10 mouse cellular contexts compared by ENCODE assay signal in the genomic region with DNA sequence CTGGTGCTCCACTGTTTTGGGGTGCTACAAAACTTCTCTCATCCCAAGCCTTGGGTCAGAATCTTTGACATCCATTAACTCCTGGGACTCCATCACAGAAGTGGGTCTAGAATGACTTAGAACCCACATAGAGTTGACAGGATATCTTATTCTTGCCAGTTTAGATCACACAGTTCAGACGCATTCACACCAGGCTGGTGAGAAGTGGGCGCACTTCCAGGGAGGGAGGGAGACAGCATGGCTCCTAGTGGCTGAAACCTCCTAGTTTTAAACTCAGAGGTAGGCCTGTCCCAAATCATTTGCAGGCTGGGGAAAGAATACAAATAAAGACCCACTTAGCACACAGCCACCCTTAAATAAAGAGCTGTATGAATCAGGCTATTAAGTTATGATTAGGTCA. TPM values are rescaled to one million over a fixed set of nuclear protein-coding genes. Genes with fewer than 3 reads are reported as not detected.
A peak's percentile ranks its signal among the peaks of the same experiment; 100 is the strongest.
DNase-seq lines count a peak whose midpoint lies in the region; ATAC-seq lines count a peak whose summit lies in the region.
"Had no signal": no experiment of that assay in that cellular context is flagged by ENCODE, and none has a peak within 500 bp of the region (broad histone marks: within the 10 kb centered on the region; RNA-seq: fewer than 3 reads in every experiment).

No protein-coding gene starts in this region.

- intact Hi-C loops in heart, postnatal 36 days (cut with DNase I), result no loop called here

- peaks cover 9% of the 10 kb centered on the region for H3K4me1 ChIP-seq in heart, embryonic 16.5 days (ENCODE audit: control insufficient read depth, insufficient read depth, low read length)
- peaks cover 23% of the 10 kb centered on the region for H3K4me1 ChIP-seq in lung, embryonic 15.5 days
- peaks cover 9% of the 10 kb centered on the region for H3K4me1 ChIP-seq in embryonic facial prominence, embryonic 14.5 days (ENCODE audit: control insufficient read depth, insufficient read depth, low read length)
- peaks cover 9% of the 10 kb centered on the region; the same call in 1 of the 2 replicates for H3K4me1 ChIP-seq in forebrain, embryonic 15.5 days

- no peaks in the 10 kb centered on the region for H3K36me3 ChIP-seq in heart, embryonic 16.5 days (ENCODE audit: control insufficient read depth, insufficient read depth)
- H3K36me3 ChIP-seq in lung, embryonic 15.5 days, result no peaks in the 10 kb centered on the region
- 0 out of 2 replicates have a peak, but pooled peaks cover 7% of the 10 kb centered on the region for H3K36me3 ChIP-seq in embryonic facial prominence, embryonic 14.5 days (ENCODE audit: control insufficient read depth, insufficient read depth, low read length)
- H3K36me3 ChIP-seq in forebrain, embryonic 15.5 days, result peaks cover 31% of the 10 kb centered on the region

- no peak for DNase-seq in heart, postnatal 36 days
- DNase-seq in lung, postnatal 25 days (ENCODE audit: low spot score), result no peak
- DNase-seq in embryonic facial prominence, embryonic 14.5 days (ENCODE audit: low spot score), result no peak
- DNase-seq in lung, postnatal 10 days, result peak; percentile 59
- DNase-seq in cerebellum, adult 9-10 months, result no peak

- H3K9ac ChIP-seq in heart, embryonic 16.5 days (ENCODE audit: low read length), result no peak overlapping the region
- H3K9ac ChIP-seq in lung, embryonic 15.5 days, result no peak overlapping the region
- no peak overlapping the region for H3K9ac ChIP-seq in embryonic facial prominence, embryonic 14.5 days (ENCODE audit: low read depth, low read length)
- no peak overlapping the region for H3K9ac ChIP-seq in forebrain, embryonic 15.5 days (replicated peaks)

- WGBS in heart, embryonic 16.5 days, result 66% methylated on average over 2 of the region's 2 CpGs
- WGBS in lung, embryonic 15.5 days, result 43% methylated on average over 2 of the region's 2 CpGs
- WGBS in embryonic facial prominence, embryonic 14.5 days, result 67% methylated on average over 2 of the region's 2 CpGs
- WGBS in forebrain, embryonic 15.5 days, result 71% methylated on average over 2 of the region's 2 CpGs

- H3K4me3 ChIP-seq in heart, embryonic 16.5 days (ENCODE audit: low read length), result no peak overlapping the region
- H3K4me3 ChIP-seq in lung, embryonic 15.5 days, result no peak overlapping the region
- no peak overlapping the region for H3K4me3 ChIP-seq in embryonic facial prominence, embryonic 14.5 days (ENCODE audit: low read depth, low read length)
- no peak overlapping the region for H3K4me3 ChIP-seq in forebrain, embryonic 15.5 days
- H3K4me3 ChIP-seq: megakaryocyte, embryonic 14.5 days had no signal

- H3K9me3 ChIP-seq in heart, embryonic 16.5 days (replicated peaks; ENCODE audit: control insufficient read depth, low read length), result no peaks in the 10 kb centered on the region
- H3K9me3 ChIP-seq in lung, embryonic 15.5 days, result no peaks in the 10 kb centered on the region
- no peaks in the 10 kb centered on the region for H3K9me3 ChIP-seq in embryonic facial prominence, embryonic 14.5 days (ENCODE audit: control insufficient read depth, low read length)
- H3K9me3 ChIP-seq in forebrain, embryonic 15.5 days, result no peaks in the 10 kb centered on the region
- H3K9me3 ChIP-seq: megakaryocyte, embryonic 14.5 days had no signal

- no peak for ATAC-seq in heart, embryonic 16.5 days (replicated peaks; ENCODE audit: extremely low read depth, insufficient read depth, low FRiP score)
- no peak for ATAC-seq in lung, embryonic 15.5 days (ENCODE audit: borderline replicate concordance, extremely low read depth, low FRiP score, low TSS enrichment)
- ATAC-seq in embryonic facial prominence, embryonic 14.5 days (ENCODE audit: low read depth), result no peak
- no peak for ATAC-seq in forebrain, embryonic 15.5 days (replicated peaks)
- ATAC-seq: activated CD4-positive, CD25-positive, alpha-beta regulatory T cell, adult 4 months had no signal

- H3K27me3 ChIP-seq in heart, embryonic 16.5 days (ENCODE audit: control insufficient read depth, insufficient read depth, low read length), result no peaks in the 10 kb centered on the region
- no peaks in the 10 kb centered on the region for H3K27me3 ChIP-seq in lung, embryonic 15.5 days
- H3K27me3 ChIP-seq in embryonic facial prominence, embryonic 14.5 days (replicated peaks; ENCODE audit: control insufficient read depth, insufficient read depth, low read length), result no peaks in the 10 kb centered on the region
- no peaks in the 10 kb centered on the region for H3K27me3 ChIP-seq in forebrain, embryonic 15.5 days

- H3K27ac ChIP-seq in heart, embryonic 16.5 days (ENCODE audit: low read length), result 0 out of 2 replicates have a peak overlapping the region, but pooled peaks have one; percentile 19
- H3K27ac ChIP-seq in lung, embryonic 15.5 days, result peak overlapping the region; percentile 74
- peak overlapping the region; percentile 44 for H3K27ac ChIP-seq in embryonic facial prominence, embryonic 14.5 days (replicated peaks; ENCODE audit: low read depth, low read length)
- no peak overlapping the region; the same call in 1 of the 2 replicates for H3K27ac ChIP-seq in forebrain, embryonic 15.5 days (replicated peaks)

- H3K4me2 ChIP-seq in heart, embryonic 16.5 days (ENCODE audit: low read depth, low read length), result no peak overlapping the region
- H3K4me2 ChIP-seq in lung, embryonic 15.5 days, result no peak overlapping the region; the same call in 1 of the 2 replicates
- peak overlapping the region; percentile 2; the same call in 1 of the 2 replicates for H3K4me2 ChIP-seq in embryonic facial prominence, embryonic 14.5 days (ENCODE audit: low read depth, low read length)
- no peak overlapping the region for H3K4me2 ChIP-seq in forebrain, embryonic 15.5 days (replicated peaks)

RNA-seq across cellular contexts. Expression of a gene that starts 22.6 kb away (rescaled TPM):
- 16.0 and 19.2 TPM in 2 replicates for polyA plus RNA-seq in heart, embryonic 16.5 days (2015; fragmentation: Nextera tagmentation; extraction: Ambion mirVana)
- total RNA-seq in heart, postnatal 36 days (2021), result 10 to 100 TPM; 11.9 to 13.4 TPM
- 24.1 and 27.3 TPM in 2 replicates for polyA plus RNA-seq in lung, embryonic 15.5 days (2015; fragmentation: Nextera tagmentation; extraction: Ambion mirVana)
- polyA plus RNA-seq in embryonic facial prominence, embryonic 14.5 days (2014; fragmentation: Nextera tagmentation; extraction: Ambion mirVana), result 17.4 and 22.6 TPM in 2 replicates
- 30.0 and 33.6 TPM in 2 replicates for polyA plus RNA-seq in forebrain, embryonic 15.5 days (2015; fragmentation: Nextera tagmentation; extraction: Ambion mirVana)

RNA-seq across cellular contexts. Expression of a gene that starts 25.4 kb away (rescaled TPM):
- polyA plus RNA-seq in heart, embryonic 16.5 days (2015; fragmentation: Nextera tagmentation; extraction: Ambion mirVana), result 3.3 and 5.6 TPM in 2 replicates
- 10 to 100 TPM; 10.8 to 13.3 TPM for total RNA-seq in heart, postnatal 36 days (2021)
- polyA plus RNA-seq in lung, embryonic 15.5 days (2015; fragmentation: Nextera tagmentation; extraction: Ambion mirVana), result 3.8 and 4.3 TPM in 2 replicates
- polyA plus RNA-seq in embryonic facial prominence, embryonic 14.5 days (2014; fragmentation: Nextera tagmentation; extraction: Ambion mirVana), result 8.3 and 10.1 TPM in 2 replicates
- 50.4 and 51.3 TPM in 2 replicates for polyA plus RNA-seq in forebrain, embryonic 15.5 days (2015; fragmentation: Nextera tagmentation; extraction: Ambion mirVana)

RNA-seq across cellular contexts. Expression of a gene that starts 40.8 kb away (rescaled TPM):
- 223 and 247 TPM in 2 replicates for polyA plus RNA-seq in heart, embryonic 16.5 days (2015; fragmentation: Nextera tagmentation; extraction: Ambion mirVana)
- total RNA-seq in heart, postnatal 36 days (2021), result 100 to 1,000 TPM; 161 to 177 TPM
- polyA plus RNA-seq in lung, embryonic 15.5 days (2015; fragmentation: Nextera tagmentation; extraction: Ambion mirVana), result 208 and 209 TPM in 2 replicates
- polyA plus RNA-seq in embryonic facial prominence, embryonic 14.5 days (2014; fragmentation: Nextera tagmentation; extraction: Ambion mirVana), result 185 and 189 TPM in 2 replicates
- 155 and 161 TPM in 2 replicates for polyA plus RNA-seq in forebrain, embryonic 15.5 days (2015; fragmentation: Nextera tagmentation; extraction: Ambion mirVana)
